ENCODE assay signal across 18 mouse cellular contexts in genomic region chr7:29980761-29981160, GRCm38 (mm10). TPM values are rescaled to one million over a fixed set of nuclear protein-coding genes. Genes with fewer than 3 reads are reported as not detected.
DNase-seq lines count a peak whose midpoint lies in the region; ATAC-seq and TF ChIP-seq lines count a peak whose summit lies in the region.
"Had no signal": no experiment of that assay in that cellular context is flagged by ENCODE, and none has a peak within 500 bp of the region (broad histone marks: within the 10 kb centered on the region; RNA-seq: fewer than 3 reads in every experiment).

No protein-coding gene starts in this region.

- H3K79me2 ChIP-seq in heart, adult 2 months (replicated peaks; ENCODE audit: control insufficient read depth, insufficient read depth, low read length): peaks cover under 1% of the 10 kb centered on the region; the same call in 1 of the 2 replicates

- WGBS in heart, adult 2 months: 86% methylated on average over 1 of the region's 1 CpGs
- 89% methylated on average over 1 of the region's 1 CpGs for WGBS in intestine, embryonic 16.5 days
- WGBS in intestine, postnatal 0 days: 76% methylated on average over 1 of the region's 1 CpGs
- WGBS in stomach, postnatal 0 days: 87% methylated on average over 1 of the region's 1 CpGs

- no peaks in the 10 kb centered on the region for H3K9me3 ChIP-seq in intestine, embryonic 16.5 days (ENCODE audit: control insufficient read depth, low read length)
- H3K9me3 ChIP-seq in intestine, postnatal 0 days (ENCODE audit: control insufficient read depth): no peaks in the 10 kb centered on the region
- no peaks in the 10 kb centered on the region for H3K9me3 ChIP-seq in stomach, postnatal 0 days (ENCODE audit: control insufficient read depth, low read length)
- H3K9me3 ChIP-seq: G1E had no signal

- CTCF ChIA-PET in Patski (lab: Charles Lee): interaction anchor here (1.1 to 2.1 kb wide), 4 partner anchors 9 to 115 kb away, joined by 3 to 7 read pairs (median 5); no protein-coding TSS in a partner anchor

- peaks cover 8% of the 10 kb centered on the region for H3K4me1 ChIP-seq in heart, adult 2 months (ENCODE audit: control insufficient read depth, insufficient read depth, low read length)
- peaks cover 11% of the 10 kb centered on the region for H3K4me1 ChIP-seq in intestine, embryonic 16.5 days (ENCODE audit: control insufficient read depth, insufficient read depth, low read length)
- H3K4me1 ChIP-seq in intestine, postnatal 0 days (replicated peaks; ENCODE audit: control insufficient read depth, insufficient read depth, low read length): no peaks in the 10 kb centered on the region
- H3K4me1 ChIP-seq in stomach, postnatal 0 days (replicated peaks; ENCODE audit: control insufficient read depth, insufficient read depth): 0 out of 2 replicates have a peak, but pooled peaks cover 3% of the 10 kb centered on the region

- no peak overlapping the region for H3K4me3 ChIP-seq in heart, adult 2 months
- H3K4me3 ChIP-seq in intestine, embryonic 16.5 days (ENCODE audit: low read length): no peak overlapping the region
- no peak overlapping the region for H3K4me3 ChIP-seq in intestine, postnatal 0 days (ENCODE audit: low read depth, low read length)
- H3K4me3 ChIP-seq in stomach, postnatal 0 days (ENCODE audit: low read depth, low read length): no peak overlapping the region

- TF ChIP-seq POLR2A in heart, adult 2 months (IDR thresholded peaks at IDR 0.05; ENCODE audit: insufficient read depth, low read depth, low read length): no peak

- no peak for DNase-seq in heart, adult 2 months
- no peak for DNase-seq in heart, adult 11 months
- DNase-seq in 3T3-L1 (ENCODE audit: low read depth, low spot score) (peak; percentile 43), Patski (ENCODE audit: low read depth, low spot score) (no peak), MN1 (ENCODE audit: low spot score) (no peak)
- no peak for DNase-seq in stomach, postnatal 0 days (ENCODE audit: low spot score)
- DNase-seq: adrenal gland, postnatal 25 days; cerebellum, adult 18-20 months; cerebellum, postnatal 36 days; kidney, adult 9 months; right cerebral cortex, adult 18-20 months; thymus, adult 18-20 months had no signal

- intact Hi-C loops in heart, adult 2 months (cut with DNase I): loop anchor here (5.0 kb wide), 2 partner anchors 128 to 163 kb away; partner anchors contain the start of genes Zfp790 and Zfp940

- peaks cover 14% of the 10 kb centered on the region for H3K36me3 ChIP-seq in heart, adult 2 months (ENCODE audit: control insufficient read depth, insufficient read depth, low read length)
- H3K36me3 ChIP-seq in intestine, embryonic 16.5 days (ENCODE audit: control insufficient read depth, insufficient read depth, low read length): no peaks in the 10 kb centered on the region
- H3K36me3 ChIP-seq in intestine, postnatal 0 days (ENCODE audit: control insufficient read depth, insufficient read depth): no peaks in the 10 kb centered on the region
- no peaks in the 10 kb centered on the region; the same call in 1 of the 2 replicates for H3K36me3 ChIP-seq in stomach, postnatal 0 days (ENCODE audit: control insufficient read depth, insufficient read depth, low read length)

- ATAC-seq in intestine, embryonic 16.5 days: no peak
- no peak for ATAC-seq in intestine, postnatal 0 days
- peak; percentile 28 for ATAC-seq in Patski
- ATAC-seq in stomach, postnatal 0 days (ENCODE audit: low FRiP score, low TSS enrichment): no peak
- ATAC-seq: forebrain, embryonic 16.5 days; hindbrain, postnatal 0 days; midbrain, embryonic 16.5 days had no signal

- in situ Hi-C loops in Patski (cut with MboI; ENCODE audit: low pct_unique_long_range_greater_than_20kb): no loop called here

- POLR2A ChIA-PET in Patski (lab: Charles Lee): interaction anchor here (1.2 to 1.6 kb wide), 2 partner anchors 10 to 209 kb away, joined by 3 to 5 read pairs; no protein-coding TSS in a partner anchor

- H3K9ac ChIP-seq in heart, adult 2 months (ENCODE audit: low read depth, low read length): no peak overlapping the region
- H3K9ac ChIP-seq in intestine, embryonic 16.5 days (ENCODE audit: low read depth, low read length): no peak overlapping the region
- no peak overlapping the region for H3K9ac ChIP-seq in intestine, postnatal 0 days (ENCODE audit: low read depth, low read length)
- H3K9ac ChIP-seq in stomach, postnatal 0 days (ENCODE audit: low read length): no peak overlapping the region

- no peak overlapping the region for H3K4me2 ChIP-seq in intestine, embryonic 16.5 days (ENCODE audit: low read depth, low read length)
- no peak overlapping the region for H3K4me2 ChIP-seq in intestine, postnatal 0 days (replicated peaks; ENCODE audit: low read depth)
- no peak overlapping the region for H3K4me2 ChIP-seq in stomach, postnatal 0 days (replicated peaks; ENCODE audit: low read depth)

- no peaks in the 10 kb centered on the region for H3K27me3 ChIP-seq in heart, adult 2 months (ENCODE audit: control insufficient read depth, insufficient read depth, low read length)
- no peaks in the 10 kb centered on the region for H3K27me3 ChIP-seq in intestine, embryonic 16.5 days (replicated peaks; ENCODE audit: control insufficient read depth, insufficient read depth, low read length)
- no peaks in the 10 kb centered on the region for H3K27me3 ChIP-seq in intestine, postnatal 0 days (replicated peaks; ENCODE audit: control insufficient read depth, insufficient read depth, low read length)
- H3K27me3 ChIP-seq in Patski: no peaks in the 10 kb centered on the region
- H3K27me3 ChIP-seq in stomach, postnatal 0 days (ENCODE audit: control insufficient read depth, insufficient read depth, low read length): no peaks in the 10 kb centered on the region

- no peak for TF ChIP-seq EP300 in heart, adult 2 months (IDR thresholded peaks at IDR 0.05; ENCODE audit: insufficient read depth, low read depth, low read length)
- no peak for TF ChIP-seq EP300 in stomach, postnatal 0 days (optimal IDR thresholded peaks at IDR 0.05)

- TF ChIP-seq CTCF in heart, adult 2 months (IDR thresholded peaks at IDR 0.05): no peak
- TF ChIP-seq CTCF in intestine, postnatal 0 days (IDR thresholded peaks at IDR 0.05; ENCODE audit: low read depth): no peak
- no peak for TF ChIP-seq CTCF in Patski (IDR thresholded peaks at IDR 0.05)
- no peak for TF ChIP-seq CTCF in stomach, postnatal 0 days (IDR thresholded peaks at IDR 0.05; ENCODE audit: low read depth)

- H3K27ac ChIP-seq in heart, adult 2 months: peak overlapping the region; percentile 78
- H3K27ac ChIP-seq in intestine, embryonic 16.5 days (ENCODE audit: low read length): peak overlapping the region; percentile 24; the same call in 1 of the 2 replicates
- H3K27ac ChIP-seq in intestine, postnatal 0 days (ENCODE audit: low read depth, low read length): no peak overlapping the region; the same call in 1 of the 2 replicates
- H3K27ac ChIP-seq in stomach, postnatal 0 days (replicated peaks): no peak overlapping the region
- H3K27ac ChIP-seq: hindbrain, postnatal 0 days had no signal

RNA-seq across cellular contexts. Expression of gene Zfp568, which starts 3.0 kb away (rescaled TPM):
- total RNA-seq in heart, adult 2 months (2021): 10 to 100 TPM; 19.6 to 28.1 TPM
- polyA plus RNA-seq in heart, adult 2 months (2012; rRNA removed): 5.6 and 12.5 TPM in 2 replicates
- 9.1 and 11.6 TPM in 2 replicates for polyA plus RNA-seq in intestine, embryonic 16.5 days (2015; fragmentation: Nextera tagmentation; extraction: Ambion mirVana)
- 5.5 and 5.8 TPM in 2 replicates for polyA plus RNA-seq in intestine, postnatal 0 days (2015; fragmentation: Nextera tagmentation; extraction: Ambion mirVana)
- polyA plus RNA-seq in Patski (2021): 12.0 TPM
- polyA plus RNA-seq in stomach, postnatal 0 days (2015; fragmentation: Nextera tagmentation; extraction: Ambion mirVana): 3.7 and 5.3 TPM in 2 replicates

RNA-seq across cellular contexts. Expression of gene Zfp74, which starts 26.9 kb away (rescaled TPM):
- total RNA-seq in heart, adult 2 months (2021): 1 to 10 TPM; 6.2 to 6.8 TPM
- polyA plus RNA-seq in heart, adult 2 months (2012; rRNA removed): 2.5 and 5.9 TPM in 2 replicates
- polyA plus RNA-seq in intestine, embryonic 16.5 days (2015; fragmentation: Nextera tagmentation; extraction: Ambion mirVana): 5.4 and 6.4 TPM in 2 replicates
- polyA plus RNA-seq in intestine, postnatal 0 days (2015; fragmentation: Nextera tagmentation; extraction: Ambion mirVana): 2.6 and 2.8 TPM in 2 replicates
- polyA plus RNA-seq in Patski (2021): 12.1 TPM
- 2.8 and 3.1 TPM in 2 replicates for polyA plus RNA-seq in stomach, postnatal 0 days (2015; fragmentation: Nextera tagmentation; extraction: Ambion mirVana)

Comparison
In these comparisons a context has a peak if more than half of its experiments do, and no peak if none do; other contexts are left out.
1. H3K27ac ChIP-seq: peak in heart, adult 2 months (single experiment) and intestine, embryonic 16.5 days (single experiment); none in intestine, postnatal 0 days (single experiment) and stomach, postnatal 0 days (single experiment).